Mouse (Mus musculus): ENCODE data around the gene 1700020L24Rik. TPM values are rescaled to one million over a fixed set of nuclear protein-coding genes. Genes with fewer than 3 reads are reported as not detected.

The 1700020L24Rik gene
- polyA plus RNA-seq, 1 experiment from 2014 or later, result 0.89 TPM

DNA sequence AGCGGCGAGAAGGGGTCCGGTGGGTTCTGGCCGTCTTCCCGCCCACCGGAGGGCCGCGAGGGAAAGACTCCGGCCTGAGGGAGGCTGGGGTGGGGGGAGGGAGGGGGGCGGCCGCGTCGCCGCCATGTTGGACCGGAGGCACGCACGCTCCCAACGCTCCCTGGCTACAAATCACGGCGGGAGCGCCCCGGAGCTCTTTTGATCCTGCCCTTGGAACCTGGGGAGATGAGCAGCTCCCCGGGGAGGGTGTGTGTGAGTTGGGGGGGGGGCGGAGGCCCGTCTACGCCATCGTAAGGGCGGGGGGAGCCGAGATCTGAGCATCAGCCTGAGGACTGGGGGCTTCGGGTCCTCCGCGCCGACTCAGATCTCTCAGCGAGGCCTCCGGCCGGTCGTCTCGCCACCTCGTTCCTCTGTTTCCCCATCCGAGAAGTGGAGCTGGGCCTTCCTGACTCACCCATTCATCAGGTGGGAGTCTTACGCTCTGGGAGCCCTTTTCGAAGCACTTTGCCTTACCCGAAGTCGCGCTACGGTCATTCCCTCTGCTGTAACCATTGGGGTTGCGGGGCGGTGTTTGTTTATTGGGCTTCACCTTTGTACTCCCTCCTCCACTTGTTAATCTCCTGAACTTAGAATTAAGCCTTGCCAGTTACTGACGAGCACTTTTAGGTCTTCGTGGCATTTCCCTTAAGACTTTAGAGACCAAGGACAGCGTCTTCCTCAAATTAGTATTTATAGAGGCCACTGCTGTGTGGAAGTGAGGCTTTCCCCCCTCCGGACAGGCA is 35.9 kb downstream of the 1700020L24Rik start:
- peaks cover 13% of the 10 kb centered on the region for H3K4me1 ChIP-seq (ENCODE audit: control insufficient read depth, insufficient read depth, low read length)
- peak overlapping the region; percentile 95 for H3K27ac ChIP-seq (ENCODE audit: low read depth, low read length)
- H3K36me3 ChIP-seq (ENCODE audit: control insufficient read depth, insufficient read depth, low read length), result no peaks in the 10 kb centered on the region
- H3K9me3 ChIP-seq (ENCODE audit: control insufficient read depth, low read length), result no peaks in the 10 kb centered on the region
- H3K27me3 ChIP-seq (ENCODE audit: control insufficient read depth, insufficient read depth, low read length), result peaks cover 2% of the 10 kb centered on the region; the same call in 1 of the 2 replicates
- peak overlapping the region; percentile 94 for H3K4me3 ChIP-seq (ENCODE audit: low read depth, low read length)
- DNase-seq (ENCODE audit: low spot score, missing footprints) (no peak), ATAC-seq (ENCODE audit: low FRiP score) (peak; percentile 90)
- WGBS, result under 1% methylated on average over 45 of the region's 52 CpGs
- H3K4me2 ChIP-seq, result peak overlapping the region; percentile 88
- peak overlapping the region; percentile 97 for H3K9ac ChIP-seq (ENCODE audit: low read length)

Other genes with a start within 250 kb of the 1700020L24Rik start
- 0.08 and 0.42 TPM in 2 replicates for gene Slfn3, start 246.3 kb upstream of the 1700020L24Rik start, polyA plus RNA-seq (2014; fragmentation: Nextera tagmentation; extraction: Ambion mirVana)
- gene Slfn14, start 151.0 kb upstream of the 1700020L24Rik start, polyA plus RNA-seq (2014; fragmentation: Nextera tagmentation; extraction: Ambion mirVana), result 0.79 and 0.88 TPM in 2 replicates
- 121 and 130 TPM in 2 replicates for gene Ap2b1, start 138.7 kb upstream of the 1700020L24Rik start, polyA plus RNA-seq (2014; fragmentation: Nextera tagmentation; extraction: Ambion mirVana)
- gene Pex12, start 135.1 kb upstream of the 1700020L24Rik start, polyA plus RNA-seq (2014; fragmentation: Nextera tagmentation; extraction: Ambion mirVana), result 20.1 and 20.8 TPM in 2 replicates
- 3.0 and 4.6 TPM in 2 replicates for gene Rasl10b, start 28.5 kb upstream of the 1700020L24Rik start, polyA plus RNA-seq (2014; fragmentation: Nextera tagmentation; extraction: Ambion mirVana)
- 0.12 TPM in 1 of 2 replicates, not detected in the other for gene Gas2l2, start 8.2 kb upstream of the 1700020L24Rik start, polyA plus RNA-seq (2014; fragmentation: Nextera tagmentation; extraction: Ambion mirVana)
- gene Mmp28, start 25.4 kb downstream of the 1700020L24Rik start, polyA plus RNA-seq (2014; fragmentation: Nextera tagmentation; extraction: Ambion mirVana), result 3.6 and 4.0 TPM in 2 replicates
- 8.5 and 10.6 TPM in 2 replicates for gene Taf15, start 35.4 kb downstream of the 1700020L24Rik start, polyA plus RNA-seq (2014; fragmentation: Nextera tagmentation; extraction: Ambion mirVana)
- gene Heatr9, start 84.5 kb downstream of the 1700020L24Rik start, polyA plus RNA-seq (2014; fragmentation: Nextera tagmentation; extraction: Ambion mirVana), result not detected in 2 replicates
- not detected in 2 replicates for gene Ccl5, start 92.8 kb downstream of the 1700020L24Rik start, polyA plus RNA-seq (2014; fragmentation: Nextera tagmentation; extraction: Ambion mirVana)
- gene Ccl9, start 141.0 kb downstream of the 1700020L24Rik start, polyA plus RNA-seq (2014; fragmentation: Nextera tagmentation; extraction: Ambion mirVana), result 1.5 and 2.8 TPM in 2 replicates
- gene Ccl6, start 155.4 kb downstream of the 1700020L24Rik start, polyA plus RNA-seq (2014; fragmentation: Nextera tagmentation; extraction: Ambion mirVana), result 1.9 and 2.1 TPM in 2 replicates
- not detected in 2 replicates for gene Rpl9-ps1, start 207.9 kb downstream of the 1700020L24Rik start, polyA plus RNA-seq (2014; fragmentation: Nextera tagmentation; extraction: Ambion mirVana)
- gene Ccl3, start 211.7 kb downstream of the 1700020L24Rik start, polyA plus RNA-seq (2014; fragmentation: Nextera tagmentation; extraction: Ambion mirVana), result 0.79 and 1.2 TPM in 2 replicates
- gene Ccl4, start 224.9 kb downstream of the 1700020L24Rik start, polyA plus RNA-seq (2014; fragmentation: Nextera tagmentation; extraction: Ambion mirVana), result not detected in 2 replicates